Mouse (Mus musculus) intestine, embryonic 16.5 days (tissue): ENCODE results near the gene Prr5. TPM values are rescaled to one million over a fixed set of nuclear protein-coding genes. Genes with fewer than 3 reads are reported as not detected.

ENCODE experiments used
- ATAC-seq: fragments of 200-750 bp; cut with Nextera tagmentation; 2 replicates; pipeline ENCODE4 v1.8.0; 2017; ENCODE audit warnings: moderate TSS enrichment, moderate library complexity
- H3K27ac ChIP-seq: fragments of 300-500 bp; sonication (generic); 2 replicates; pipeline ENCODE4 v1.5.1; 2014; ENCODE audit warnings: mild to moderate bottlenecking, low read length
- H3K27me3 ChIP-seq: fragments of 300-500 bp; sonication (generic); replicated peaks from 2 replicates; pipeline ENCODE4 v1.6.1; 2014; ENCODE audit warnings: low read length, control low read depth, mixed read lengths; ENCODE audit not compliant: control insufficient read depth, insufficient read depth
- H3K36me3 ChIP-seq: fragments of 300-500 bp; sonication (generic); 2 replicates; pipeline ENCODE4 v1.6.1; 2014; ENCODE audit warnings: low read length, control low read depth; ENCODE audit not compliant: control insufficient read depth, insufficient read depth
- H3K4me1 ChIP-seq: fragments of 300-500 bp; sonication (generic); 2 replicates; pipeline ENCODE4 v1.6.1; 2014; ENCODE audit warnings: low read length, control low read depth, mixed read lengths; ENCODE audit not compliant: control insufficient read depth, insufficient read depth
- H3K4me2 ChIP-seq: fragments of 300-500 bp; sonication (generic); 2 replicates; pipeline ENCODE4 v1.6.1; 2014; ENCODE audit warnings: low read depth, low read length, control low read depth
- H3K4me3 ChIP-seq: fragments of 300-500 bp; sonication (generic); 2 replicates; pipeline ENCODE4 v1.5.1; 2014; ENCODE audit warnings: mild to moderate bottlenecking, low read length
- H3K9ac ChIP-seq: fragments of 300-500 bp; sonication (generic); 2 replicates; pipeline ENCODE4 v1.6.1; 2014; ENCODE audit warnings: low read depth, low read length
- H3K9me3 ChIP-seq: fragments of 300-500 bp; sonication (generic); 2 replicates; pipeline ENCODE4 v1.6.1; 2016; ENCODE audit warnings: low read length, control low read depth; ENCODE audit not compliant: control insufficient read depth
- WGBS: fragments of 180-500 bp; shearing (Covaris S2); extraction: QIAGEN DNeasy Blood & Tissue Kit; methylation state at CpG from one replicate; pipeline ENCODE4 v1.1.7; 2014; 5-methylcytosine and 5-hydroxymethylcytosine counted together
- polyA plus RNA-seq: library from polyadenylated mRNA; unstranded; fragments of >200 nt; fragmentation: Nextera tagmentation; extraction: Ambion mirVana; gene quantifications from 2 replicates; pipeline ENCODE4 v1.2.1, GENCODE M21; 2015

Prr5 gene
- polyA plus RNA-seq, 1 experiment from 2014 or later: 69.1 TPM

- WGBS: 82% methylated on average over 4 of the region's 4 CpGs
Observed at GRCm38 (mm10) chr15:84745831-84746230, 76.4 kb downstream of the Prr5 start.

More at GRCm38 (mm10) chr15:84745831-84746230, 76.4 kb downstream of the Prr5 start:
- H3K4me1 ChIP-seq: no peaks in the 10 kb centered on the region
- H3K27ac ChIP-seq: no peak overlapping the region
- H3K9me3 ChIP-seq: no peaks in the 10 kb centered on the region
- no peak overlapping the region for H3K9ac ChIP-seq
- H3K4me3 ChIP-seq: no peak overlapping the region
- no peaks in the 10 kb centered on the region for H3K36me3 ChIP-seq
- no peaks in the 10 kb centered on the region for H3K27me3 ChIP-seq
- no peak overlapping the region for H3K4me2 ChIP-seq
- ATAC-seq: no peak

Other genes starting within 250 kb of the Prr5 start
- gene Shisal1, start 222.5 kb upstream of the Prr5 start, polyA plus RNA-seq: 0.77 and 0.93 TPM in 2 replicates
- gene Rtl6, start 111.8 kb upstream of the Prr5 start, polyA plus RNA-seq: 8.1 and 8.2 TPM in 2 replicates
- gene Arhgap8, start 50.4 kb downstream of the Prr5 start, polyA plus RNA-seq: 14.3 and 16.3 TPM in 2 replicates
- 0.43 and 0.48 TPM in 2 replicates for gene Phf21b, start 186.4 kb downstream of the Prr5 start, polyA plus RNA-seq